Mouse (Mus musculus) hindbrain, embryonic 14.5 days (tissue): ENCODE results near the gene Ggt7. TPM values are rescaled to one million over a fixed set of nuclear protein-coding genes. Genes with fewer than 3 reads are reported as not detected.
"Not testable (repeated sequence)": the region's sequence is repeated elsewhere in the genome, so short reads cannot be mapped to it uniquely, and the experiment has no call there.

Experiments used
- ATAC-seq: fragments of 200-750 bp; cut with Nextera tagmentation; 2 replicates; pipeline ENCODE4 v1.8.0; 2017; ENCODE audit warnings: moderate number of reproducible peaks, mild to moderate bottlenecking, moderate TSS enrichment, moderate library complexity; ENCODE audit not compliant: low FRiP score
- DNase-seq: peaks from one replicate; pipeline ENCODE4 v3.0.0-alpha.2; 2015; ENCODE audit warnings: low spot score
- H3K27ac ChIP-seq: fragments of 300-500 bp; sonication (generic); 2 replicates; pipeline ENCODE4 v1.5.1; 2014; ENCODE audit warnings: mild to moderate bottlenecking, moderate library complexity
- H3K27me3 ChIP-seq: fragments of 300-500 bp; sonication (generic); 2 replicates; pipeline ENCODE4 v1.6.1; 2014; ENCODE audit warnings: mild to moderate bottlenecking, low read length, mixed read lengths; ENCODE audit not compliant: control insufficient read depth, insufficient read depth
- H3K36me3 ChIP-seq: fragments of 300-500 bp; sonication (generic); replicated peaks from 2 replicates; pipeline ENCODE4 v1.6.1; 2014; ENCODE audit not compliant: control insufficient read depth, insufficient read depth
- H3K4me1 ChIP-seq: fragments of 300-500 bp; sonication (generic); replicated peaks from 2 replicates; pipeline ENCODE4 v1.6.1; 2014; ENCODE audit warnings: antibody characterized with exemption, low read length, mixed read lengths; ENCODE audit not compliant: control insufficient read depth, insufficient read depth
- H3K4me2 ChIP-seq: fragments of 300-500 bp; sonication (generic); replicated peaks from 2 replicates; pipeline ENCODE4 v1.6.1; 2014; ENCODE audit warnings: mild to moderate bottlenecking, moderate library complexity
- H3K4me3 ChIP-seq: fragments of 300-500 bp; sonication (generic); replicated peaks from 2 replicates; pipeline ENCODE4 v1.5.1; 2014; ENCODE audit warnings: mild to moderate bottlenecking, low read length
- H3K9ac ChIP-seq: fragments of 300-500 bp; sonication (generic); 2 replicates; pipeline ENCODE4 v1.6.1; 2014
- H3K9me3 ChIP-seq: fragments of 300-500 bp; sonication (generic); 2 replicates; pipeline ENCODE4 v1.6.1; 2016; ENCODE audit warnings: low read length; ENCODE audit not compliant: control insufficient read depth
- WGBS: fragments of 180-500 bp; shearing (Covaris S2); extraction: QIAGEN DNeasy Blood & Tissue Kit; methylation state at CpG from one replicate; pipeline ENCODE4 v1.1.7; 2014; 5-methylcytosine and 5-hydroxymethylcytosine counted together
- polyA plus RNA-seq: library from polyadenylated mRNA; unstranded; fragments of >200 nt; fragmentation: Nextera tagmentation; extraction: Ambion mirVana; gene quantifications from 2 replicates; pipeline ENCODE4 v1.2.1, GENCODE M21; 2014

The Ggt7 gene
- polyA plus RNA-seq, 1 experiment from 2014 or later: 48.5 TPM

DNA sequence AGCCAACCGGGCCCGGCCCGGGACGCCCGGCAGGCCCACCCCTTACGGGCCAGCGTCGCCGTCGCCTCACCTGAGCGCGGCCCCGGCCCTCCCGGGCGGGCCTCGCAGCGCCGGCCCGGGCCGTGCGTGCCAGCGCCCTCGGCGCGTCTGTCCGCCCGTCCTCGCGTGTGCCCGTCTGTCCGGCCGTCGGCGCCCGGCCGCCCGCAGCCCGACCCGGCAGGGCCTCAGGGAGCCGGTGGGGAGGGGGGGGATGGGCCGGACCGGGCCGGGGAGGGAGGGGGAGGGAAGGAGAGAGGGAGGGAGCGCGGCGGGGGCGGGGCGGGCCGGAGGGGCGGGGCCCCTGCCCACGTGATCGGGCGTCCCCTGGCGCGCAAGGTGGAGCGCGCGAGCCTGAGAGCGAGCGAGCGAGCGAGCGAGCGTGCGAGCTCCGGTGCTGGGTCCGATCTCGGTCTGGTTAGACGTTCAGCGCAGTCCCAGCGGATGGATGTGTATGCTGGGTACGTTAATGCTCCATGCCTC, 44.4 kb downstream of the Ggt7 start, which contains the start of gene Ncoa6:
Gene Ncoa6 (minus strand): TSS at position 325 of the 519 bp plus-strand sequence.
- Histone ChIP-seq H3K4me2 (peak within 1 kb of the TSS; percentile 76), H3K9ac (peak within 1 kb of the TSS; percentile 89), H3K27ac (peak within 1 kb of the TSS; percentile 88), H3K36me3 (no peaks in the 10 kb centered on the region), H3K4me1 (peaks cover 31% of the 10 kb centered on the region), H3K9me3 (no peaks in the 10 kb centered on the region), H3K4me3 (peak within 1 kb of the TSS; percentile 80), H3K27me3 (no peaks in the 10 kb centered on the region)
- DNase-seq (peak; percentile 85), ATAC-seq (peak; percentile 86)
- 1% methylated on average over 42 of the region's 72 CpGs for WGBS

DNA sequence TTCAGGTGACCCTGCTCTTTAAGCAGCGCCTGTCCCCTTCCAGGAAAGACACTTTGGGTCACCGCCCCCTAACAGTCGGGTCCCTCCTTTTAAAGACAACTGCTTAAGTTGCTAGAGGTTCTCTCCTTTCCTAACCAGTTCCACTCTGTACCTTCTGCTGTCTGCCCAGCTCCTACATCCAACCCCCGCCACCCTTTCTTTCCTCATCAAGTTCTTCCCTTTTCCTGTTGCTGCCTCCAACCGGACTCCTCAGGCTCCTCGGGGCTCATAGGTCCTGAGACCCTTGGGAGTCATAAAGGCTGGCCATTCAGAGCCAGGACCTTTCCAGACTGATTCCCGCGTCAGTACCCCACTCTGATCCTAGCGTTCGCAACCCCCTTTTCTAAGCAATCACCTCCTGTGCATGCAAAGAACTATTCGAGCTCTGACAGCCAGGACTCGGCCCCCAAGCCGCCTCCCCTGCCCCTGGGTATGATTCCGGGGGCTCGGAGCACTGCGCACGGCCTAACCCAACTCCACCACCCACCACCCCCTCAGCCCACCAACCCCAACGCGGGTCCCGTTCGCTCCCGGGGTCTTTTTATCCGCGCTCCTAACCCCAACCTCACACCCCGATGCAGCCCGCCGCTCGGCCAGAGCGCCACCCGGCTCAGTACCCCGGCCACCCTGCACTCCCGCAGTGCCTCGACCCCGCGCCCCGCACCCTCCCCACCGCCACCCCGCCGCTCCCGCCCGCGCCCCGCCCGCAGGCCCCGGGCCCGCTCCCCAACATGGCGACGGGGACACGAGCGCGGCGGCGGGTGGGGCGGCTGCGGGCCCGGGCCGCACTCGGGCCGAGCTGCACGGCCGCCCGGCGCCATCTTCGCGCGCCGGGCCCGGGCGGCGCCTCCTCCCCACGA, 45.1 kb downstream of the Ggt7 start:
- Histone ChIP-seq H3K9ac (peak overlapping the region; percentile 89), H3K27ac (peak overlapping the region; percentile 88), H3K9me3 (no peaks in the 10 kb centered on the region), H3K4me2 (peak overlapping the region; percentile 76), H3K36me3 (no peaks in the 10 kb centered on the region), H3K4me3 (peak overlapping the region; percentile 80), H3K27me3 (no peaks in the 10 kb centered on the region), H3K4me1 (peaks cover 31% of the 10 kb centered on the region)
- DNase-seq (no peak), ATAC-seq (peak; percentile 25)
- WGBS: under 1% methylated on average over 38 of the region's 71 CpGs

DNA sequence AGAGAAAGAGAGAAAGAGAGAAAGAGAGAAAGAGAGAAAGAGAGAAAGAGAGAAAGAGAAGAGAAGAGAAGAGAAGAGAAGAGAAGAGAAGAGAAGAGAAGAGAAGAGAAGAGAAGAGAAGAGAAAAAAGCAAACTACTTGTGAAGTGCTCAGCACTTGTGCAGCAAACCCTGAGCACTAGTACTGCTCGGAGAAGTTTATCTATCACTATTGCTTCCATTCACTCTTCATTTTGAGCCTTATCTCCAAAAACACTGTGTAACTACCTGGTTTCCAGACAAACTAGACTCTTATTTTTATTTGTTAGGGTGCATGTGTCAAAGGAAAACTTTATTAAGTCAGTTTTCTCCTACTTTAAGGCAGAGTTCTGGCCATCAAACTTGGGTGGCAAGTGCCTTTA, 51.2 kb downstream of the Ggt7 start:
- Histone ChIP-seq H3K4me1 (peaks cover 13% of the 10 kb centered on the region), H3K9me3 (no peaks in the 10 kb centered on the region), H3K9ac (no peak overlapping the region), H3K36me3 (no peaks in the 10 kb centered on the region), H3K27ac (no peak overlapping the region), H3K27me3 (no peaks in the 10 kb centered on the region), H3K4me3 (no peak overlapping the region), H3K4me2 (no peak overlapping the region)
- 100% methylated on average over 1 of the region's 1 CpGs for WGBS
- DNase-seq (no peak), ATAC-seq (no peak)

- Histone ChIP-seq H3K27me3 (no peaks in the 10 kb centered on the region), H3K27ac (no peak overlapping the region)
- no peak for ATAC-seq
Observed at GRCm38 (mm10) chr2:155453591-155453990, 64.4 kb downstream of the Ggt7 start.

DNA sequence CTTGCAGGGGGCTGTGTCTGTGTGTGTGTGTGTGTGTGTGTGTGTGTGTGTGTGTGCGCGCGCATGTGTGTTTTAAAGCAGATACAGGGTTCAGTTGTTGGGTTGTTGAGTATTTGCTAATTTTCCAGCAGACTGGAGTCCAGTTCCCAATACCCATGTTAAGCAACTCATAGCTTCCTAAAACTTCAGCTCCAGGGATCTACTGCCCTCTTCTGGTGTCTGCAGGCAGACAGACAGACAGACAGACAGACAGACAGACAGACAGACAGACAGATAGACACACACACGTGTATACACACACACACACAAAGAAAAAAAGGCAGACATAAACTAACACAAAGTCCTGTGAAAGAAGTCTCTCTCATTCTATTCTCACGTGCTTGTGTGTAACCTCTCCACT, 66.8 kb downstream of the Ggt7 start:
- no peak overlapping the region for H3K9ac ChIP-seq
- DNase-seq (no peak), ATAC-seq (no peak)
- no peak overlapping the region for H3K27ac ChIP-seq
- no peaks in the 10 kb centered on the region for H3K4me1 ChIP-seq
- peaks cover 3% of the 10 kb centered on the region; the same call in 1 of the 2 replicates for H3K36me3 ChIP-seq
- no peak overlapping the region for H3K4me2 ChIP-seq
- H3K4me3 ChIP-seq: no peak overlapping the region
- no peaks in the 10 kb centered on the region for H3K27me3 ChIP-seq
- WGBS: 85% methylated on average over 5 of the region's 5 CpGs
- no peaks in the 10 kb centered on the region for H3K9me3 ChIP-seq

More at GRCm38 (mm10) chr2:155453591-155453990, 64.4 kb downstream of the Ggt7 start:
- H3K9ac ChIP-seq: no peak overlapping the region
- H3K4me2 ChIP-seq: no peak overlapping the region
- no peaks in the 10 kb centered on the region for H3K9me3 ChIP-seq
- 88% methylated on average over 7 of the region's 7 CpGs for WGBS
- DNase-seq: no peak
- peaks cover 3% of the 10 kb centered on the region; the same call in 1 of the 2 replicates for H3K36me3 ChIP-seq
- H3K4me3 ChIP-seq: no peak overlapping the region
- no peaks in the 10 kb centered on the region for H3K4me1 ChIP-seq

DNA sequence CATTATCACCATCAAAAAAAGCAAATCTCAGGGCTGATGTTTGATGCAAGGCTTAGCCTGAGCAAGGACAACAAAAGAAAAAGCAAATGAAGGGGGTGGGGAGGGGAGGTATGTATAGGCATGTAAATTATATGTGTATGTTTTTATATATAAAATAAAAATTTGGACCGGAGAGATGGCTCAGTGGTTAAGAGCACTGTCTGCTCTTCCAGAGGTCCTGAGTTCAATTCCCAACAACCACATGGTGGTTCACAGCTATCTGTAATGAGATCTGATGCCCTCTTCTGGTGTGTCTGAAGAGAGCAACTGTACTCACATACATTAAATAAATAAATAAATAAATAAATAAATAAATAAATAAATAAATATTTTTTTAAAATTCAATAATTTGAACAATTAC, 70.1 kb downstream of the Ggt7 start:
- not testable (repeated sequence) for H3K9ac ChIP-seq, H3K27me3 ChIP-seq, H3K4me2 ChIP-seq, H3K9me3 ChIP-seq, H3K27ac ChIP-seq, H3K4me1 ChIP-seq, ATAC-seq, H3K36me3 ChIP-seq, H3K4me3 ChIP-seq, DNase-seq
- WGBS: 97% methylated on average over 1 of the region's 1 CpGs

DNA sequence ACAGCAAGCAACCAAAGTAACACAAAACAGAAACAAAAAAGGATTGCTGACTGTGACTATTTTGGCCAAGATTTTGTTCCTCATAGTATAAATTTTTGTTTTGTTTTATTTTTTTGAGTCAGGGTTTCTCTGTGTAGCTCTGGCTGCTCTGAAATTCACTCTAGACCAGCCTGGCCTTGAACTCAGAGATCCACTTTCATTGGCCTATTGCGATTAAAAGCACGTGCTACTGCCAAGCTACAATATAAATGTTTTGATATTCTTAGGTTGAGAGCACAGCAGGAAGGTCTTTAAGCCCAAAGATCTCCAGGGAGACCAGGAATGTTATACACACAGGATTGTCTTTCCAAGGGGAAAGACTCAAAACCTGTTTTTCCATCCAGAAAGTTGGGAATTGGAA, 74.6 kb downstream of the Ggt7 start:
- H3K4me3 ChIP-seq: no peak overlapping the region
- no peak for ATAC-seq

GRCm38 (mm10) chr2:155442916-155443315, 75.1 kb downstream of the Ggt7 start:
- 91% methylated on average over 4 of the region's 4 CpGs for WGBS

More for the DNA sequence above, 74.6 kb downstream of the Ggt7 start:
- Histone ChIP-seq H3K27ac (no peak overlapping the region), H3K27me3 (no peaks in the 10 kb centered on the region), H3K4me2 (no peak overlapping the region), H3K4me1 (peaks cover 6% of the 10 kb centered on the region; the same call in 1 of the 2 replicates), H3K36me3 (no peaks in the 10 kb centered on the region; the same call in 1 of the 2 replicates), H3K9me3 (no peaks in the 10 kb centered on the region), H3K9ac (no peak overlapping the region)
- DNase-seq: no peak
- WGBS: 51% methylated on average over 2 of the region's 2 CpGs

More at GRCm38 (mm10) chr2:155442916-155443315, 75.1 kb downstream of the Ggt7 start:
- Histone ChIP-seq H3K9ac (no peak overlapping the region), H3K27ac (no peak overlapping the region), H3K4me1 (peaks cover 6% of the 10 kb centered on the region; the same call in 1 of the 2 replicates), H3K9me3 (no peaks in the 10 kb centered on the region), H3K36me3 (peaks cover under 1% of the 10 kb centered on the region; the same call in 1 of the 2 replicates), H3K27me3 (no peaks in the 10 kb centered on the region), H3K4me2 (no peak overlapping the region), H3K4me3 (no peak overlapping the region)
- DNase-seq: no peak
- no peak for ATAC-seq
